Mouse (Mus musculus): ENCODE data around the gene Prkn. TPM values are rescaled to one million over a fixed set of nuclear protein-coding genes. Genes with fewer than 3 reads are reported as not detected.

The Prkn gene
- total RNA-seq, 1 experiment = 1.7 TPM

DNA sequence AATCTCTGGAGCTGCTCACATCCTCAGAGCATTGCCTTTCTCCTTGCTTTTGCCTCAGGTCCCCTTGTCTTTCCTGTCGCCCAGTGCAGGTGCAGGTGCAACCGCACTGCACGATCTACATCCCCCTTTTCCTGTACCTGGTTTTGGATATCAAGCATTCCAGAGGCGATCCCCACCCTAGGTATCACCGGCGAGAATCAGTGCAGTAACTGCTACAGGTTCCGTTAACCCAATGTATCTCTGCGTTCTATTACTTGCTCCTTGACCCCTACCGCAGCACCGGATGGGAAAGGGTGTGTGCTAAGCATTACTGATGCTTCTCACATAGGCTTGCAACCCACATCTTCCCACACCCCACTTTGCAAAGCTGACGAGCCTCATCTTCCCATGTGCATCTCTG, 370.8 kb downstream of the Prkn start:
- TF ChIP-seq ZC3H11A (IDR thresholded peaks at IDR 0.05; ENCODE audit: borderline replicate concordance, low read depth, low read length) = no peak
- TF ChIP-seq ZNF384 (IDR thresholded peaks at IDR 0.05; ENCODE audit: low read depth, low read length) = no peak
- TF ChIP-seq MAFK (IDR thresholded peaks at IDR 0.05; ENCODE audit: insufficient read depth, low read depth, low read length) = no peak
- no peak for TF ChIP-seq HCFC1 (IDR thresholded peaks at IDR 0.05; ENCODE audit: borderline replicate concordance, insufficient read depth, low read length)
- no peak for TF ChIP-seq CHD2 (IDR thresholded peaks at IDR 0.05; ENCODE audit: low read depth, low read length)
- in situ Hi-C loops (cut with MboI; ENCODE audit: low sequenced_read_pairs in 2 of 2, unreplicated experiment in 2 of 2) = no loop called here
- no peak overlapping the region for H3K27ac ChIP-seq (ENCODE audit: insufficient read depth, low read depth, low read length, poor library complexity, severe bottlenecking)
- H3K9me3 ChIP-seq (ENCODE audit: control insufficient read depth, insufficient read depth, low read depth, low read length) = no peaks in the 10 kb centered on the region
- no peaks in the 10 kb centered on the region for H3K4me1 ChIP-seq (ENCODE audit: control insufficient read depth in 2 of 2, insufficient read depth in 2 of 2, low read length in 2 of 2, poor library complexity in 1 of 2)
- H3K4me3 ChIP-seq (ENCODE audit: insufficient read depth in 1 of 2, low read depth in 1 of 2, low read length in 2 of 2, poor library complexity in 1 of 2, severe bottlenecking in 1 of 2) = no peak overlapping the region
- H3K9ac ChIP-seq (ENCODE audit: insufficient read depth, low read depth, low read length, poor library complexity, severe bottlenecking) = no peak overlapping the region
- no peaks in the 10 kb centered on the region for H3K36me3 ChIP-seq (ENCODE audit: control insufficient read depth, insufficient read depth, low read length, poor library complexity, severe bottlenecking)
- no peak for DNase-seq (ENCODE audit: low read depth, low spot score)

DNA sequence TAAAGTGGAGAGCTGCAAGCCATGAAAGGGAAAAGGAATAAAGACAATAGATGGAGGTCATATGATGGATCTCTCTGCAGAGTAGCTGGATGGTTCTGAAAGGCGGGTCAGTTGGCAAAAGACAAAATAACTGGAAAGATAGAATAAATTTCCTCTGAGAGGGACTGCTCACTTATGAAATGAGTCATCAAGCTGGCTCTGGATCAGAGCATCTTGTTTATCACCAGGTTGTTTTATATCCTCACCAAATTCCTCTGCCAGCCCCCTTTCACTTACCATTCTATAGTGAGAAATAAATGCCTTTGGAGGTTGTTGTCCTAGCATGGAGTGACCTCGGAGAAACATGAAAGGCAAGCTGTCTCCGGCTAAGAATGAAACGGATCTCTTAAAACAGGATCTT, 371.4 kb downstream of the Prkn start:
- Histone ChIP-seq H3K4me1 (ENCODE audit: control insufficient read depth in 2 of 2, insufficient read depth in 2 of 2, low read length in 2 of 2, poor library complexity in 1 of 2) (no peaks in the 10 kb centered on the region), H3K9me3 (ENCODE audit: control insufficient read depth, insufficient read depth, low read depth, low read length) (no peaks in the 10 kb centered on the region), H3K4me3 (ENCODE audit: insufficient read depth in 1 of 2, low read depth in 1 of 2, low read length in 2 of 2, poor library complexity in 1 of 2, severe bottlenecking in 1 of 2) (no peak overlapping the region), H3K27ac (ENCODE audit: insufficient read depth, low read depth, low read length, poor library complexity, severe bottlenecking) (no peak overlapping the region), H3K36me3 (ENCODE audit: control insufficient read depth, insufficient read depth, low read length, poor library complexity, severe bottlenecking) (no peaks in the 10 kb centered on the region), H3K9ac (ENCODE audit: insufficient read depth, low read depth, low read length, poor library complexity, severe bottlenecking) (no peak overlapping the region)
- in situ Hi-C loops (cut with MboI; ENCODE audit: low sequenced_read_pairs in 2 of 2, unreplicated experiment in 2 of 2) = no loop called here
- no peak for DNase-seq (ENCODE audit: low read depth, low spot score)
- TF ChIP-seq ZC3H11A (IDR thresholded peaks at IDR 0.05; ENCODE audit: borderline replicate concordance, low read depth, low read length) (no peak), HCFC1 (IDR thresholded peaks at IDR 0.05; ENCODE audit: borderline replicate concordance, insufficient read depth, low read length) (no peak), CHD2 (IDR thresholded peaks at IDR 0.05; ENCODE audit: low read depth, low read length) (no peak), MAFK (IDR thresholded peaks at IDR 0.05; ENCODE audit: insufficient read depth, low read depth, low read length) (no peak), ZNF384 (IDR thresholded peaks at IDR 0.05; ENCODE audit: low read depth, low read length) (no peak)

DNA sequence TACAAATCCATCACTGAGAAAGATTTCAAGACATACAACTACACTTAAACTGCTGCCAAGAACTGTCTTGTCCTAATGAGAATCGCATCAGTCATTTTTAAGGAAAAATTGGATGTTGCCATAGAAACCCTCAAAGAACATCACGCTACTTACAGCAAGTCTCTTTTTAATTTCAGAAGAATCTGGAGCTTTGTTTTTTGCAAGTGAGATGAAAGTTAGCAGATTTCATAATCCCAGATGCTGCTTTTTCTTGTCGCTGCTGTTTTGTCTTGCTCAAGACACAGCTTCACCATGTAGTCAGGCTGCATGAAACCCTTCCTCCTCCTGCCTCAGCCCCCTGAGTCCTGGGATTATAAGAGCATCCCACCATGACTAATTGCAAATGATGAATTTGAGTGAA, 373.5 kb downstream of the Prkn start:
- no peaks in the 10 kb centered on the region for H3K9me3 ChIP-seq (ENCODE audit: control insufficient read depth, insufficient read depth, low read depth, low read length)
- H3K9ac ChIP-seq (ENCODE audit: insufficient read depth, low read depth, low read length, poor library complexity, severe bottlenecking) = no peak overlapping the region
- no peak overlapping the region for H3K27ac ChIP-seq (ENCODE audit: insufficient read depth, low read depth, low read length, poor library complexity, severe bottlenecking)
- no peak overlapping the region for H3K4me3 ChIP-seq (ENCODE audit: insufficient read depth in 1 of 2, low read depth in 1 of 2, low read length in 2 of 2, poor library complexity in 1 of 2, severe bottlenecking in 1 of 2)
- TF ChIP-seq ZNF384 (IDR thresholded peaks at IDR 0.05; ENCODE audit: low read depth, low read length) (no peak), ZC3H11A (IDR thresholded peaks at IDR 0.05; ENCODE audit: borderline replicate concordance, low read depth, low read length) (no peak), HCFC1 (IDR thresholded peaks at IDR 0.05; ENCODE audit: borderline replicate concordance, insufficient read depth, low read length) (no peak), CHD2 (IDR thresholded peaks at IDR 0.05; ENCODE audit: low read depth, low read length) (no peak), MAFK (IDR thresholded peaks at IDR 0.05; ENCODE audit: insufficient read depth, low read depth, low read length) (no peak)
- H3K4me1 ChIP-seq (ENCODE audit: control insufficient read depth in 2 of 2, insufficient read depth in 2 of 2, low read length in 2 of 2, poor library complexity in 1 of 2) = no peaks in the 10 kb centered on the region
- no peaks in the 10 kb centered on the region for H3K36me3 ChIP-seq (ENCODE audit: control insufficient read depth, insufficient read depth, low read length, poor library complexity, severe bottlenecking)
- in situ Hi-C loops (cut with MboI; ENCODE audit: low sequenced_read_pairs in 2 of 2, unreplicated experiment in 2 of 2) = no loop called here
- no peak for DNase-seq (ENCODE audit: low read depth, low spot score)

DNA sequence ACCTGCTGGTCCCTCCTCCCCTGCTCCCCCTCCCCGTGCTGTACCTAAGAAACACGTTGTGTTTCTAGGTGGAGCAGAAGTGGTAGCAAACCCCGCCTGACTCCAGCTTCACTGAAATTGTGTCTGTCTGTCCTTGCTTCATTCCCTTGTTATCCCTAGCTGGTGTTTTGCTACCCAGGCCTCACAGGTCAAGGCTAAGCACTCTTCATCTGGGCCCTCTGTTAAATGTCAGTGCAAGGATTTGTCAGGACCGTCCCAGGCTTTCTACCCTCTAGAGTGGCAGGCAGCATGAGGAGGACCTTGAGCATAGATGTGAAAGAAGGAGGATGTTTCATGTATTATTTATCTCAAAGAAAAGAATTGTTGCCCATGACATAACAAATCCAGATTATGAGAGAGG, 388.8 kb downstream of the Prkn start:
- Histone ChIP-seq H3K4me3 (ENCODE audit: insufficient read depth in 1 of 2, low read depth in 1 of 2, low read length in 2 of 2, poor library complexity in 1 of 2, severe bottlenecking in 1 of 2) (no peak overlapping the region), H3K27ac (ENCODE audit: insufficient read depth, low read depth, low read length, poor library complexity, severe bottlenecking) (no peak overlapping the region), H3K9ac (ENCODE audit: insufficient read depth, low read depth, low read length, poor library complexity, severe bottlenecking) (no peak overlapping the region), H3K4me1 (ENCODE audit: control insufficient read depth in 2 of 2, insufficient read depth in 2 of 2, low read length in 2 of 2, poor library complexity in 1 of 2) (no peaks in the 10 kb centered on the region), H3K9me3 (ENCODE audit: control insufficient read depth, insufficient read depth, low read depth, low read length) (no peaks in the 10 kb centered on the region), H3K36me3 (ENCODE audit: control insufficient read depth, insufficient read depth, low read length, poor library complexity, severe bottlenecking) (no peaks in the 10 kb centered on the region)
- no peak for DNase-seq (ENCODE audit: low read depth, low spot score)
- TF ChIP-seq MAFK (IDR thresholded peaks at IDR 0.05; ENCODE audit: insufficient read depth, low read depth, low read length) (no peak), ZNF384 (IDR thresholded peaks at IDR 0.05; ENCODE audit: low read depth, low read length) (no peak), CHD2 (IDR thresholded peaks at IDR 0.05; ENCODE audit: low read depth, low read length) (no peak), ZC3H11A (IDR thresholded peaks at IDR 0.05; ENCODE audit: borderline replicate concordance, low read depth, low read length) (no peak), HCFC1 (IDR thresholded peaks at IDR 0.05; ENCODE audit: borderline replicate concordance, insufficient read depth, low read length) (no peak)
- in situ Hi-C loops (cut with MboI; ENCODE audit: low sequenced_read_pairs in 2 of 2, unreplicated experiment in 2 of 2) = no loop called here

DNA sequence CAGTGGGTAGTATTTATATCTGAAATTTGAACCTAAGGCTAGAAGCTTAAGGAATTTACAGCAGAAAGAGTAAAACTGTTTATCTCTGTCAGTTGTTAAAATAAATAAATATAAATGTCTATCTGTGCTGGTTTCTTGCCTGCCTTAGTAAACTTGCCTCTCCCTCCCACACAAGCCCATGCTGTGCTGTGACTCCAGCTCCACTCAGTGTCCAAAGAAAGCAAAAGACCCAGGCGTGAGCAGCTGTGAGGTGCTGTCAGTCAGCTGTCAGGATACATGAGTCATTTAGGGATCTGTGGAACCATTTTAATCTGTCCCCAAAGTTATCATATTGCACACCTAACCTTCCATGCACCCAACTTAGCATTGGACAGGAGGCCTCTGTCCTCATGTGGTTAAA, 389.2 kb downstream of the Prkn start:
- H3K36me3 ChIP-seq (ENCODE audit: control insufficient read depth, insufficient read depth, low read length, poor library complexity, severe bottlenecking) = no peaks in the 10 kb centered on the region
- H3K27ac ChIP-seq (ENCODE audit: insufficient read depth, low read depth, low read length, poor library complexity, severe bottlenecking) = no peak overlapping the region
- H3K4me3 ChIP-seq (ENCODE audit: insufficient read depth in 1 of 2, low read depth in 1 of 2, low read length in 2 of 2, poor library complexity in 1 of 2, severe bottlenecking in 1 of 2) = no peak overlapping the region
- in situ Hi-C loops (cut with MboI; ENCODE audit: low sequenced_read_pairs in 2 of 2, unreplicated experiment in 2 of 2) = no loop called here
- H3K4me1 ChIP-seq (ENCODE audit: control insufficient read depth in 2 of 2, insufficient read depth in 2 of 2, low read length in 2 of 2, poor library complexity in 1 of 2) = no peaks in the 10 kb centered on the region
- H3K9me3 ChIP-seq (ENCODE audit: control insufficient read depth, insufficient read depth, low read depth, low read length) = no peaks in the 10 kb centered on the region
- no peak for TF ChIP-seq MAFK (IDR thresholded peaks at IDR 0.05; ENCODE audit: insufficient read depth, low read depth, low read length)
- TF ChIP-seq HCFC1 (IDR thresholded peaks at IDR 0.05; ENCODE audit: borderline replicate concordance, insufficient read depth, low read length) = no peak
- no peak for TF ChIP-seq ZNF384 (IDR thresholded peaks at IDR 0.05; ENCODE audit: low read depth, low read length)
- TF ChIP-seq CHD2 (IDR thresholded peaks at IDR 0.05; ENCODE audit: low read depth, low read length) = no peak
- no peak for TF ChIP-seq ZC3H11A (IDR thresholded peaks at IDR 0.05; ENCODE audit: borderline replicate concordance, low read depth, low read length)
- H3K9ac ChIP-seq (ENCODE audit: insufficient read depth, low read depth, low read length, poor library complexity, severe bottlenecking) = no peak overlapping the region
- DNase-seq (ENCODE audit: low read depth, low spot score) = no peak
